Mouse (Mus musculus) neural tube, embryonic 12.5 days (tissue): ENCODE measurements around the gene Treh. TPM values are rescaled to one million over a fixed set of nuclear protein-coding genes. Genes with fewer than 3 reads are reported as not detected.

Source experiments
- ATAC-seq: fragments of 200-750 bp; cut with Nextera tagmentation; 2 replicates; pipeline ENCODE4 v1.8.0; 2017; ENCODE audit warnings: low read depth, mild to moderate bottlenecking, moderate TSS enrichment, moderate library complexity; ENCODE audit not compliant: low FRiP score
- H3K27ac ChIP-seq: fragments of 300-500 bp; sonication (generic); 2 replicates; pipeline ENCODE4 v1.5.1; 2016
- H3K27me3 ChIP-seq: fragments of 300-500 bp; sonication (generic); replicated peaks from 2 replicates; pipeline ENCODE4 v1.6.1; 2016; ENCODE audit warnings: mild to moderate bottlenecking
- H3K36me3 ChIP-seq: fragments of 300-500 bp; sonication (generic); 2 replicates; pipeline ENCODE4 v1.6.1; 2016; ENCODE audit warnings: mild to moderate bottlenecking
- H3K4me1 ChIP-seq: fragments of 300-500 bp; sonication (generic); 2 replicates; pipeline ENCODE4 v1.6.1; 2016
- H3K4me2 ChIP-seq: fragments of 300-500 bp; sonication (generic); replicated peaks from 2 replicates; pipeline ENCODE4 v1.6.1; 2016; ENCODE audit warnings: mild to moderate bottlenecking
- H3K4me3 ChIP-seq: fragments of 300-500 bp; sonication (generic); 2 replicates; pipeline ENCODE4 v1.5.1; 2016
- H3K9ac ChIP-seq: fragments of 300-500 bp; sonication (generic); 2 replicates; pipeline ENCODE4 v1.6.1; 2016; ENCODE audit warnings: mild to moderate bottlenecking
- H3K9me3 ChIP-seq: fragments of 300-500 bp; sonication (generic); 2 replicates; pipeline ENCODE4 v1.6.1; 2016; ENCODE audit warnings: mild to moderate bottlenecking
- WGBS: fragments of 180-500 bp; shearing (Covaris S2); methylation state at CpG from one replicate; pipeline ENCODE4 v1.1.7; 2016; 5-methylcytosine and 5-hydroxymethylcytosine counted together
- polyA plus RNA-seq: library from polyadenylated mRNA; unstranded; fragments of >200 nt; fragmentation: Nextera tagmentation; extraction: Ambion mirVana; gene quantifications from 2 replicates; pipeline ENCODE4 v1.2.1, GENCODE M21; 2016

The Treh gene
- polyA plus RNA-seq, 1 experiment from 2014 or later = not detected

DNA sequence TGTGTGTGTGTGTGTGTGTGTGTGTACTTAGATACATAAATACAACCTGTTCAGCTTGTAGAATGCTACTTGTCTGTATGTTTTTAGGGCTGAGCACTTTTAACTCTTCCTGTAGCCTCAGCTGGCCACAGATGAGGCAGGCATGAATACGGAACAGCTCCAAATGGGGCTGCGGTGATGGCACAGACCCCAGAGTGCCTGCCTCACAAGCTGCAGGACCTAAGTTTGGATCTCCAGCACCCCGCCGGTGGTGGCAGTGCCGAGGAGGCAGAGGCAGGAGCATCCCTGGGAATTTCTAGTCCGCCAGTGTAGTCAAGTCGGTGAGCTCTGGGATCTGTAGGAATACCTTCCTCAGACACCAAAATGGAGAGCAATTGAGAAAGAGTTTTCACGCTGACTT is 26.0 kb upstream of the Treh start:
- 90% methylated on average over 8 of the region's 8 CpGs for WGBS
- no peak overlapping the region for H3K9ac ChIP-seq

DNA sequence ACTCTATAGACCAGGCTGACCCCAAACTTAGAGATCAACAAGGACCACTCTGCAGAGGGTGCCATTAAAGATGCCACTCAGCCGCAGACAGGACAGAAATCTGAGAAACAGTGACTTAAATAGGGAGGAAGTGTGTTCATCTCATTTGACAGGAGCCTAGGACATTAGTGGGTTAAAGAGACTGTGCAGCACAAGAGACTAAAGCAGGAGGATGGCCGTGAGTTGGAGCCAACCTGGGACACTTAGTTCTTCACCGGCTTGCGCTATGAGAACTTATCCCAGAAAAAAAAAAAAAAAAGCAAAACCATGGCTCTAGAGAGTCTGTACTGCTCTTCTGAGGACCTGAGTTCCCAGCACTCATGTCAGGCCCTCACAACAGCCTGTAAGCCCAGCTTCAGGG is 25.4 kb upstream of the Treh start:
- 90% methylated on average over 4 of the region's 4 CpGs for WGBS
- H3K27me3 ChIP-seq = no peaks in the 10 kb centered on the region
- H3K27ac ChIP-seq = no peak overlapping the region
- H3K36me3 ChIP-seq = no peaks in the 10 kb centered on the region
- no peak overlapping the region for H3K4me2 ChIP-seq
- no peak overlapping the region for H3K4me3 ChIP-seq
- no peak overlapping the region for H3K9ac ChIP-seq
- H3K9me3 ChIP-seq = no peaks in the 10 kb centered on the region
- H3K4me1 ChIP-seq = no peaks in the 10 kb centered on the region; the same call in 1 of the 2 replicates
- ATAC-seq = no peak

More for the DNA sequence above, 26.0 kb upstream of the Treh start:
- no peaks in the 10 kb centered on the region for H3K36me3 ChIP-seq
- H3K27me3 ChIP-seq = no peaks in the 10 kb centered on the region
- H3K4me3 ChIP-seq = no peak overlapping the region
- H3K9me3 ChIP-seq = no peaks in the 10 kb centered on the region
- no peak for ATAC-seq
- no peaks in the 10 kb centered on the region; the same call in 1 of the 2 replicates for H3K4me1 ChIP-seq
- no peak overlapping the region for H3K4me2 ChIP-seq
- H3K27ac ChIP-seq = no peak overlapping the region

DNA sequence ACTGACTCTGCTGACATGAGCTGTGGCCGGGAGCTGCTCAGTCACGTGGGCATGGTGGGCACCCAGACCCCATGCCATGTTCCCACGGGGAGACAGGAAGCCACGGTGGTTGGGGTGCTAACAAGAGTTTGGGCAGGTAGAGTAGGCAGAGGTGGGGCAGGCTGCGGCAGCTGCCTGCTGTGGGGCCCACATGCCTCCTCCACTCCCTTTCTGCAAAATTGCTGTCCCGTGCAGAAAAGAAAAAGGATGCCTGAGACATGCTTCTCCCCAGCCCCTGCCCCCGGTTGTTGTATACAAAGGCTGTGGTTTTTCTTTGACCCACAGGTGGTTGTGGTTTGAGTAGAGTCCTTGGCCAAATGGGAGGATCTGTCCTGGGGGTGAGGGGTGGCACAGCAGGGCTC is 24.2 kb upstream of the Treh start:
- H3K27me3 ChIP-seq = no peaks in the 10 kb centered on the region
- no peak overlapping the region for H3K9ac ChIP-seq
- WGBS = 85% methylated on average over 7 of the region's 7 CpGs
- no peak overlapping the region for H3K27ac ChIP-seq
- no peaks in the 10 kb centered on the region for H3K9me3 ChIP-seq
- H3K4me2 ChIP-seq = no peak overlapping the region
- H3K4me3 ChIP-seq = no peak overlapping the region
- no peaks in the 10 kb centered on the region; the same call in 1 of the 2 replicates for H3K4me1 ChIP-seq
- H3K36me3 ChIP-seq = no peaks in the 10 kb centered on the region
- ATAC-seq = no peak

DNA sequence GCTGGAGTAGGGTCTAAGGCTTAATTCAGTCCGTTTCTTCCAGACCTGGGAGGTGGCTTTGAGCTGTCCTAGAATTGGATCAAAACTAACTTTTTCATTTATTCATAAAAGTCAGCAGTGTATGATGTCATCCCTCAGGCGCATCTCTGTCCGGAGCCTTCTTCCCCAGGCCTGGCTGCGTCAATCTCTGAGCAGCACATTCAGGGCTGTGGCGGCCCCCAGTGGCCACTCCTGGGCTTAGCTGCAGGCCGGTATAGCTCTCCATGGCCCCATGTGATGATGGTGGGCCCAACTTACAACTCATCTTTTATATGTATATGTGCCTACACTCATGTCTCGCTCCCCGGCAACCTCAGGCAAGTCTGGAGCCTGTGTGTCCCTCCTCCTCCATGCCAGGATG is 21.0 kb upstream of the Treh start:
- Histone ChIP-seq H3K4me3 (no peak overlapping the region), H3K9ac (no peak overlapping the region), H3K4me1 (peaks cover 6% of the 10 kb centered on the region; the same call in 1 of the 2 replicates), H3K27me3 (no peaks in the 10 kb centered on the region), H3K27ac (no peak overlapping the region), H3K36me3 (no peaks in the 10 kb centered on the region), H3K4me2 (no peak overlapping the region), H3K9me3 (no peaks in the 10 kb centered on the region)
- peak; percentile 68; the same call in 1 of the 2 replicates for ATAC-seq
- 7% methylated on average over 8 of the region's 8 CpGs for WGBS

DNA sequence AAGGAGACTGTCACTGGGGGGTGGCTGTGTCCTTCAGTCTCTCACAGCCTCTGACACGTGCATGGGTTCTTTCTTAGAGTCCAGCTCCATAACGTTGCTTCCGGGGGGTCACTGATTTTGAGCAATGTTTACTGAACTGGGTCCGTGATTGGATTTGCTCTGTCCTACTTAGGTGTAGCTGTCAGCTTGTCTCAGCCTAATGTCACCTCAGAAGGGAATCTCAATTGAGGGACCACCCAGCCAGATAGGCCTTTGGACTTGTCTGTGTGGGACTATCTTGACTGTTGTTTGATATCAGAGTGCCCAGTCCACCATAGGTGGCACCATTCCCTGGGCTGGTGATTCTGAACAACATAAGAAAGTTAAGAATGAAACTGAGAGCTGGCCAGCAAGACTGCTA is 19.1 kb upstream of the Treh start:
- H3K36me3 ChIP-seq = no peaks in the 10 kb centered on the region
- no peaks in the 10 kb centered on the region for H3K27me3 ChIP-seq
- no peaks in the 10 kb centered on the region for H3K9me3 ChIP-seq
- no peak overlapping the region for H3K4me2 ChIP-seq
- no peak for ATAC-seq
- H3K4me1 ChIP-seq = peaks cover 6% of the 10 kb centered on the region; the same call in 1 of the 2 replicates
- H3K9ac ChIP-seq = no peak overlapping the region
- H3K27ac ChIP-seq = no peak overlapping the region
- 73% methylated on average over 4 of the region's 4 CpGs for WGBS
- no peak overlapping the region for H3K4me3 ChIP-seq

DNA sequence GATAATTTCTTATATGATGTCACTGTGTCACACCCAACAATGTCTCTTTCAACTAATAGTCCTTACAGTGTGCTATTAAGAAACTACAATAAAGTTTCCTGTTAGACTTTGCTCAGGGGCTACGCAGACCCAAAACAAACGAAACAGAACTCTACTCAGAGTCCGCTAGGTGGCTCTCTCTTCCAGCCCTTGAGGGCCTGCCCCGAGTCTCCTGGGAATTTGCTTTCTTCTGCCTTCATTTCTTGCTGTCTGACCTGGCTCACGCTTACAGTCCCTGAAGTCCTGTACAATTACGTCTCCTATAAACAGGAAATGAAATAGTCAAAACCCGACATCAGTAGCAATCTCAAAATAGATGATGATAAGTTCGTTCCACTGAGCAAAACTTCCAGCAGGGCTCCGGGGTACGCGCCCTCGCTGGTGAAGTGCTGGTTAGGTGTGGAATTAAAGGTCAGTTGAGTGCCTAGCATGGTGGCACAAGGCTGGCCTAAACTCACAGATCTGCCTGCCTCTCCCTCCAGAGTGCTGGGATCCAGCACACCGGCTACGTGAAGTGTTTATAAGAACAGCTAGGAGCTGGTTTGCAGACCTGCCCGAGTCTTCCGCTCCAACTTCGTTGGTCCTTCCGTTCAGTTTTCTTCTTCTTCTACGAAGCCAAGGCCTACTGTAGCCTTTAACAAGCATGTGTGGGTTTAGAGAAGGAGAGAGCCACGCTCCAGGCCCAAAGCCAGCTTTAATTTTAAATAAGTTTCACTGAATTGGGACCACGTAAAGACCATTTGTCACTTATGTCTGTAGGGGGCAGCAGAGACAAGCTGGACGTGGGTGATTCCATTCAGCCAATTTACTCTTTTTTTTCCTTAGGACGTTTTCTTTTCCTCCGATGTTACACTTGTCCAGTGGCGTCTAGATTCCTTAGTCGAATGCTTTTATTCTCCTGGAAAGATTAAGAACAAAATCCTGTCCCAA is 17.7 kb upstream of the Treh start:
- WGBS = 29% methylated on average over 26 of the region's 26 CpGs
- H3K27ac ChIP-seq = no peak overlapping the region

DNA sequence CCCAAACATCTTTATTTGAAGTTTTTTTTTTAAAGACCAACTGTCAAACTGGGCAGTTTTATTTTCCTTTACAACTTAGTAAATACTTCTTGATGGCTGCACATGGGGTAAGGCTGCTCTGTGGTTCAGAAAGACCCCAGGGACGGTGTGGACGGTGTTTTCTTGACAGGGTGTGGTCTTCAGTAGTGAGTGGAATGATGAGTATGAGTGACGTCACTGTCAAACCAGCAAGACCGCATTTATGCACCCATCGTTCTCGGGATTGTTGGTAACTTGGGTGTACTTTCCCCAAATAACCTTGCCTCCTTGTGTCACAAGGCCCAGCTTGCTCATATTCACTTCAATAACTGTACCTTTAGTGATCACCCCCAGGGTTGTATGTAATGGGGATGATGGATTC is 9.3 kb upstream of the Treh start:
- WGBS = 91% methylated on average over 6 of the region's 6 CpGs
- H3K4me1 ChIP-seq = no peaks in the 10 kb centered on the region

More for the DNA sequence above, 17.7 kb upstream of the Treh start:
- 0 out of 2 replicates have a peak, but pooled peaks cover 6% of the 10 kb centered on the region for H3K4me1 ChIP-seq
- no peak overlapping the region for H3K9ac ChIP-seq
- ATAC-seq = 0 out of 2 replicates have a peak, but pooled peaks have one; percentile 33
- no peaks in the 10 kb centered on the region for H3K27me3 ChIP-seq
- H3K9me3 ChIP-seq = no peaks in the 10 kb centered on the region
- H3K36me3 ChIP-seq = no peaks in the 10 kb centered on the region
- no peak overlapping the region; the same call in 1 of the 2 replicates for H3K4me3 ChIP-seq
- peak overlapping the region; percentile 50 for H3K4me2 ChIP-seq

DNA sequence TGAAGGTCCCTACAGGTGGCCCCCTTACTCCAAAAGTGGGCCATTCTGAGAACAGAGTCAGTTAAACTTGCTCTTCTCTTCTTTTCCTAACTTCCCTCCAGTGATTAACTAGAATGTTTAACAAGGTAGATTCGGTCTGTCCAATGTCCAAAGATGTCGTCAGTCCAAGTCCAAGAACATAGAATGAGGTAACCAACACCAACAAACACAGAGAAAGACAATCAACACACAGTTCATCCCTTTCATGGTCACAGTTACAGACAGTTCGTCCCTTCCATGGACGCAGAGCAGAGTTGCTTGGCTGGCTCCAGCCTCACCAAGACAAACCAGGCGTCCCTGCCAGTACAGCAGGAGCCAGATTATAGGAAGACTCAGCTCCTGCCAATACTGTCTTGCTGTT is 1.6 kb upstream of the Treh start:
- no peaks in the 10 kb centered on the region for H3K27me3 ChIP-seq
- H3K4me1 ChIP-seq = no peaks in the 10 kb centered on the region
- no peaks in the 10 kb centered on the region for H3K36me3 ChIP-seq
- H3K9me3 ChIP-seq = no peaks in the 10 kb centered on the region
- 90% methylated on average over 5 of the region's 5 CpGs for WGBS
- no peak overlapping the region for H3K9ac ChIP-seq
- no peak overlapping the region for H3K4me2 ChIP-seq
- H3K4me3 ChIP-seq = no peak overlapping the region
- ATAC-seq = no peak
- H3K27ac ChIP-seq = no peak overlapping the region

More for the DNA sequence above, 9.3 kb upstream of the Treh start:
- H3K36me3 ChIP-seq = no peaks in the 10 kb centered on the region
- no peaks in the 10 kb centered on the region for H3K27me3 ChIP-seq
- H3K4me2 ChIP-seq = no peak overlapping the region
- no peak overlapping the region for H3K4me3 ChIP-seq
- no peaks in the 10 kb centered on the region for H3K9me3 ChIP-seq
- no peak for ATAC-seq
- H3K27ac ChIP-seq = no peak overlapping the region
- H3K9ac ChIP-seq = no peak overlapping the region

DNA sequence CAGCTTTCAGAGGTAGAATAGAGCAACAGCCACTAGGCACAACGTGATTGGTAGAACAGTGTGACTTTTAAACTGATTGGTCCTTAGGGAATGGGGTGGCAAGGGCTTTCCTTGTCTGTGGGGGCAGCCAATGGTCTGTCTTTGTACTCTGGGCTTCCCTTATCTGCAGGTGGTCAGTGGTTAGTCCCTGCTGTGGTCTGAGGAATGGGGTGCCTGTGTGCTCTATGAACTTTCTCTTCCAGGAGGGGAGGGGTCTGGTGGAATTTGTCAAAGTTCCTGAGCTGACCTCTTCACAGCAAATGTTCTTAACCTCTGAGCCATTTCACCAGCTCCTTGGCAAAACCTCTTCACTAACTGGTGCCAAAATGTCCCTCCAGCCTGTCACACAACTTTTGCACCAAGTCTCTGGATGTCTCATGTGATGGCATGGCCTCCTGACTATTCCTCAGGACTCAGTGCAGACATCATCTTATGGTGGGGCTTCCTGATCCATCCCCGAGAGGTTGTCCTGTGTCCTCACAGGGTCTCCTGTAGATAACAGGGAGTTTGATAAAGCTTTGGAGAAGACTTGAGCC is 655 bp upstream of the Treh start:
- Histone ChIP-seq H3K9ac (no peak overlapping the region), H3K4me2 (no peak overlapping the region), H3K4me1 (no peaks in the 10 kb centered on the region), H3K27me3 (no peaks in the 10 kb centered on the region), H3K27ac (no peak overlapping the region), H3K9me3 (no peaks in the 10 kb centered on the region), H3K36me3 (no peaks in the 10 kb centered on the region), H3K4me3 (no peak overlapping the region)
- WGBS = 77% methylated on average over 2 of the region's 2 CpGs
- ATAC-seq = no peak

DNA sequence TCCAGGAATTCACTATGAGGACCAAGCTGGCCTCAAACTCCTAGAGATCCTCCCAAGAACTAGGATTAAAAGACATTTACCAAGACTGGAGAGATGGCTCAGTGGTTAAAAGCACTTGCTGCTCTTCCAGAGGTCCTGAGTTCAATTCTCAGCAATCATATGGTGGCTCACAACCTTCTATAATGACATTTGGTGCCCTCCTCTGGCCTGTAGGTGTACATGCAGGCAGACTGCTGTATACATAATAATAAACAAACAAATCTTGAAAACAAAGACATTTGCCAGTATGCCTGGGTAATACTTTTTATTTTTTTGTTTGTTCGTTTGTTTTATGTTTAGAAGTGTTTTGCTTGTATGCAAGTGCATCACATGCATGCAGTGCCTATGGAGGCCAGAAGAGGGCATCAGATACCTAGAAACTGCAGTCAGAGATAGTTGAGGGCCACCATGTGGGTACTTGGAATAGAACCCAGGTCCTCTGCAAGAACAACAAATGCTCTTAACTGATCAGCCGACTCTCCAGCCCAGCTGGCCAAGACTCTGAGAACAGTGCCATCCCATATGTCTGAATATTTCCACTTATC is 5.3 kb downstream of the Treh start:
- H3K36me3 ChIP-seq = no peaks in the 10 kb centered on the region
- H3K4me3 ChIP-seq = no peak overlapping the region
- no peak overlapping the region for H3K4me2 ChIP-seq
- no peak for ATAC-seq
- H3K27ac ChIP-seq = no peak overlapping the region
- 89% methylated on average over 2 of the region's 2 CpGs for WGBS
- no peak overlapping the region for H3K9ac ChIP-seq
- no peaks in the 10 kb centered on the region for H3K4me1 ChIP-seq
- H3K27me3 ChIP-seq = no peaks in the 10 kb centered on the region
- H3K9me3 ChIP-seq = no peaks in the 10 kb centered on the region

DNA sequence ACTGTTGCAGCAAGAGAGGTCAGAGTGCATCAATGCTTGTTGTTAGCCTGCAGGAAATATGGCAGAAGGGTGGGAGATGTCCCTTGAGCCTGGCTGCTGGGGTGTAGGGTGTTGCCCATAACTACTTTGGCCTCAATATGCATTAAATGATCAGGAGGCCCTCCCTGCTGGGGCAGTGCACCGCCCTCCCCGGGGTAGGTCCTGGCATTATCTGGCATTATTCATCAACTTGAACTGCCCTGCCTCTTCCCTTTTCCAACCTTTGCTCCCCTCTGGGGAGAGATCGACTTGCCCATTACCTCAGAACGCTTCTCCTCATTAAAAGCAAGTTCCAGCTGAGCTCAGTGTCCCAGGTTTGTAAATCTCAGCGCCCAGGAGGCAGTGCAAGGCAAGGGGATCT is 6.5 kb downstream of the Treh start:
- 70% methylated on average over 5 of the region's 5 CpGs for WGBS

DNA sequence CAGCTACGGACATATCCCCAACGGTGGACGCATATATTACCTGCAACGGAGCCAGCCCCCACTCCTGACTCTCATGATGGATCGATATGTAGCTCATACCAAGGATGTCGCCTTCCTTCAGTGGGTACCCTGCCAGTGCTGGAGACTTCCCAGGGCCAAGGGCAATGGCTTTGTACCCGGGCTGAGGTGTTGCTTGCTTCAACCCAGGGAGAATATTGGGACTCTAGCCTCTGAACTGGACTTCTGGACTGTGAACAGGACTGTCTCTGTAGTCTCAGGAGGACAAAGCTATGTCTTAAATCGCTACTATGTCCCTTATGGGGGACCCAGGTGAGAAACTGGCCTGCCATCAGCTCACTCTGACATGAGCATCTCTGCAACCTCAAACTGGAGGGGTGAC is 10.0 kb downstream of the Treh start:
- no peak for ATAC-seq

More for the DNA sequence above, 6.5 kb downstream of the Treh start:
- no peaks in the 10 kb centered on the region for H3K27me3 ChIP-seq
- H3K36me3 ChIP-seq = no peaks in the 10 kb centered on the region
- H3K4me1 ChIP-seq = no peaks in the 10 kb centered on the region
- no peak overlapping the region for H3K4me2 ChIP-seq
- no peak overlapping the region for H3K27ac ChIP-seq
- no peak overlapping the region for H3K4me3 ChIP-seq
- no peak overlapping the region for H3K9ac ChIP-seq
- no peaks in the 10 kb centered on the region for H3K9me3 ChIP-seq
- no peak for ATAC-seq

More for the DNA sequence above, 10.0 kb downstream of the Treh start:
- Histone ChIP-seq H3K27me3 (no peaks in the 10 kb centered on the region), H3K4me1 (peaks cover 24% of the 10 kb centered on the region), H3K27ac (no peak overlapping the region), H3K4me2 (no peak overlapping the region), H3K9ac (no peak overlapping the region), H3K36me3 (peaks cover 17% of the 10 kb centered on the region), H3K9me3 (no peaks in the 10 kb centered on the region), H3K4me3 (no peak overlapping the region)
- 87% methylated on average over 8 of the region's 8 CpGs for WGBS
